Mouse (Mus musculus) hindlimb bud, embryonic 11.5 days (tissue): ENCODE data around the gene Nav2.

Experiments used
- DNase-seq: peaks from one replicate; pipeline ENCODE4 v3.0.0-alpha.2; 2012; ENCODE audit warnings: low read depth, low spot score; ENCODE audit errors: extremely low spot score

The Nav2 gene

DNA sequence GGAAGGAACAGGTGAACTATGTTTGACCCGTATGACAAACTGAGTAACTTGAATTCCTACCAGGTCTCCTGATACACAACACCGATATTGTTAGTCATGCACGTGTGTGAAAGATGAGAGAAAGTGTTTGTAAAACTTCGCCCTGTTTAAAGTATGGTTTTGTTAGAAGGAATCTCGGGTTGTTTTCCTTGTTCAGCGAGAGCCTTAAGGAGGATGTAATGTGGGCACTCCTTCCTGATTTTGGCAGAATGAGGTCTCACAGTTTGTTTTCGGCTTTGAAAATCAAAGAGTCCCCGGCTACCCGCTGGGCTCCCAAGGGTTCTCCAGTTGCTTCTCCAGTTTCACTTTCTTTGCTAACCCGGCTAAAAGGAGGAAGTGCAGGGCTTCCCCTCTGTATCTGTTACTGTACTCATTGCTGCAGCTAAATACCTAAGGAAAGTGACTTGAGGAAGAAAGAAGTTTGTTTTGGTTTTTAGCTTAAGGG is 553.9 kb downstream of the Nav2 start:
- DNase-seq: no peak

DNA sequence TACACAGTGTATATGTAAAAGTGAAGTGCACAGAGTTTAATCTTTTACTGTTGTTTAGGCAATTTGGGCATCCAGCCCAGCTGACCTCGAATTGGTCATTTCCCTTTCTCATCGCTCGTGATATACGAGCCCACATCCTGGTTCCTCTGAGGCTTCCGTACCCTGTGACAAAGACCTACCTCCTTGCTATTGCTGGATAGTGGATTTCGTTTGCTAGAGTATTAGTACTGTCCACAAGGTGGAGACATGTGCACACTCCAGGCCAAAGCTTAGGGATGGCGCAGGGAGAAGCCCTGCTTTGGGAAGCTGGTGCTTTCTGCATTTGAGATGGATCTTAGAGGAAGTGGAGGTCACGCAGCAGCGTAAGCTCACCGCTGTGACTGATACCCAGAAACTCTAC is 559.3 kb downstream of the Nav2 start:
- no peak for DNase-seq

DNA sequence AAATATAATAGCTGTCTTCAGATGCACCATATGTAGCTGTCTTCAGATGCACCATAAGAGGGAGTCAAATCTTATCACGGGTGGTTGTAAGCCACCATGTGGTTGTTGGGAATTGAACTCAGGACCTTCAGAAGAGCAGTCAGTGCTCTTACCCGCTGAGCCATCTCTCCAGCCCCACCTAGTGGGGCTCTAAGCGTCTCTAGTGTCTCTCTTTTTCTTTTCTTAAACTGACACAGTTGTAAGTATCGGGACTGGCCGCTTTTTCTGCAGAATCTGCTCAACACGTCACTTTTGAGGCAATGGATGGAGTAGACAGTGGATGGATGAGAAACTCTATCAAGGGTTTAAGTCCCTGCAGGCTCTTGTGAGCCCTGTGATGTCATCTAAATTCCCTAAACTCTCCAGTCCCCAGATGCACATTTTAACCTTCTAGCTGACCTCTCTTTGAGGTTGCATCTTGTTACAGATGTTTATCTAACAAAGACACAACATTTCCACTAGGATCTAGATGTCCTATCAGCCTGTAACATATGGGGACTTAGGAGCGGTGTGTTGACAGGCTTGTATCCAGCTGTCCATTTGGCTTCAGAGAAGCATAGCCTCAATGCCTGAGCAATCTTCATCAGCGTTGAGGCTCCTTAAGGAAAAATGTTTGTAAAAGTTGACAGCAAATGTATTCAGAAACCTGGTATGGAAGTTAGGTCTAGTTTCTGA is 560.1 kb downstream of the Nav2 start:
- no peak for DNase-seq

DNA sequence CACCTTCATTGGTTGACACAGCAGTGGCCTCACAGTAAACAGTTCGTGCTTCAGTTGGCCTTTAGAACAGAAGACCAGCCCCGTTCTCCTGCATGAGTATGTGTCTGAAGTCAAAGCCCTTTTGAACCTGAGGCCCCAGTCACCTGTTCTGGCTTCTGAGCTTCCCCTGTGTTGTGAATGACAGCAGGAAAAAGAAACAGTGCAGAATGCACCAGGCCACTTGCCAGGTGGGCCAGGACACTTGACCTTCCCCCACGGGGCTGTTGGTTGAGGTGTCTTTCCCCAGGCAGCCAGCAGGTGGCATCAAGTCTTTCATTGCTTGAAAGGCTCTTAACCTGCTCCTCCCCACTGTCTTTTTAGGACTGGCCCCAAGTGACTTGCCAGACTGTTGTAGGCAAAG is 562.8 kb downstream of the Nav2 start:
- no peak for DNase-seq

DNA sequence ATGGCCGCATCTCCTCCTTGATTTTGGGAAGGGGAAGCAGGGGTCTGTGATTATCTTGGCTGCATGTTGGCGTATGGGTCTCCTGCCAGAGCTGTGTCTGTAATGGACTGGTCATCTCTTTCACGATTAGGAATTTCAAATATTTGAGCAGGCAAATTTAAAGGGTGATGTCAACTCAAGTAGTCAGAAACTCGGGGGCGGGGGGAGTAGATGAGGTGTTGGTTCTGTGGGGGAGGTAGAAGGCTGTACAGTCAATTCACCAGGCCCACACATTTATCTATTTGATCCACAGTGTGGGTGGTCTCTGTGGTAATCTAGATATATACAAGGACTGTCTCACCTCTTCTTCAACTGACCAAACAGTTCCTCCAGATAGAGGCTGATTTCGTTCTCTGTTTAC is 566.8 kb downstream of the Nav2 start:
- no peak for DNase-seq

DNA sequence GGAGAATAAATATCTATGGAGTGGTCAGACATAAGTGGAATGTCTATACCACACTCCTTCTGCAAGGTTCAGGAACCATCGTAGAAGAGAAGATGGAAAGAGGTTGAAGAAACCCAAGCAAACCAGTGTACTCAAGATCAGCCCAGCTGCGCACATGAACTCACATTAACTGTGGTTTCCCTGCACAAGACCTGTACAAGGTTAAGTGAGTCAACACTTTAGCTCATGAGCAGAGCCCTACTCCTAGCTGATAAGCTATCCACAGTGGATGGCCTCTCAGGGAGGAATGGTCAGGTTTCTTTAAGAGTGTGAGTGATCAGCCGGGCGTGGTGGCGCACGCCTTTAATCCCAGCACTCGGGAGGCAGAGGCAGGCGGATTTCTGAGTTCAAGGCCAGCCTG is 567.6 kb downstream of the Nav2 start:
- DNase-seq: no peak

DNA sequence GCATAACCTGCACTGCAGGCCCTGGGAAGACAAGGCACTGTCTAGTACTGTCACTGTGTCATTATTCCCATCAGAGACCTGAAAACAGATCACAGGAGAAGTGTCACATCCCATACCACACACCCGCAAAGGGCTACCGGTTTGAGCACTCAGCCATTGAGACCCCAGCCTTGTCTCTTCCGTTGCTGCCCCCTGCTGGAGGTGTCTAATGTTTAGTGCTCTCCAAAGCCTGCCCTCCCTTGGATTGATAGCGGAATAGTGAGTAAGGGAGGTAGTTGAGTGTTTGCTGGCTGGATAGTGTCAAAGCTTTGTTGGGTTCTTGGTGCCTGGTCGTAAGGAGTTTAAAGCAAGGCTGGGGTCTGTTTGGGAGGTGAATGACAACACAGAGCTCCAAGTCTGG is 568.1 kb downstream of the Nav2 start:
- DNase-seq: no peak

DNA sequence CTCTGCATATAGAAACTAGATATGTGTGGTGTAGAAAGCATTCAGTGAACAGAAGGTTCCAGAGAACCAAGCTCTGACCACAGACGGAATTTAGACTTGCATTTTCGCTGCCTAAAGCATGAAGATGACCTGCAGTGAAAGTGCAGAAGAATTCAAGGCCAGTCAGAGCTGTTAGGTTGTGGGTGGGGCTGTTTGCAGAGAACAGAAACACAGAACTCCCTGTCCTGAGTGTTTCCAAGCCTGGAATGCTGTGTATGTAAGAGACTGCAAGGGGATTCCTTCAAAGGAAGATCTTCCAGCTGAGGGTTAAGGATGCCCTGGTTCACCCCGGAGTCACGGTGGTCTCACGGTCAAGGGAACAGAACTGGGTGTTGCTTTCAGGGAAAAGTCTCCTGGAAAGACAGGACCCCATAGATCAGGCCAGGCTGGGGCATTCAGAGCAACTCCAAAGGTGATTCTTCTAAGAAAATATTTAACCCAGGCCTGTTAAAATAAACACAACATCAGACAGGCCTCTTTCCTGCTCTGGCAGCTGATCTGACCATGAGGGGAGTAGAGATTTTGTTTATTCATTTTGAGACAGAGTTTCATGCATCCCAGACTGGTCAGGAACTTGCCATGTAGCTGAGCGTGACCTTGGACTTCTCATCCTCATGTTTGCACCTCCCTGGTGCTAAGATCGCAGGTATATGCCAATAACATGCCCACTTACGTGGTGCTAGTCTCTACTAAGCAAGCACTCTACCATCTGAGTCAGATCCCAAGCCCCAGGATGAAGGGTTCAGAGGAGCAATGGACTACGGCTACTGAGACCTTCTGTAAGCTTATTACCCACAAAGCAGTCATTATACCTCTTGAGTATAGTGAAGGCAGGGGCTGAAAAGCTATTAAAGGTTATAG is 568.8 kb downstream of the Nav2 start:
- DNase-seq: no peak

DNA sequence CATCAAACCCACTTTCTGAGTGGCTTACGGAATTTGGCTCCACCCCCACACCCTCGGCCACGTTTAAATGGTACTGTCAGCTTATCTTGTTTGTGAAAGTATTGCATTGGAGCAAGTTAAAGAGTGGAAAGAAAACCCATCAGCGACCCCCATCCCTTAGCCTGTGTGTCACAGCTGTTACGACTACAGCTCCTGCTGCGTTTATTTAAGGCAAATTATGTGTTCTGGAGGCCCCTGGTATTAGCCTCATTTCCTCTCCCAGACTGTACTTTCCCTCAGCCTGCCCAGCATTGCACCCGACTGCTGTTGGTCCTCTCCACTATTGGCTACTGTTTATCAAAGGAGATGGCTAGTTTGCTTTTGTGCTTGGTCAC is 569.4 kb downstream of the Nav2 start:
- DNase-seq: no peak

DNA sequence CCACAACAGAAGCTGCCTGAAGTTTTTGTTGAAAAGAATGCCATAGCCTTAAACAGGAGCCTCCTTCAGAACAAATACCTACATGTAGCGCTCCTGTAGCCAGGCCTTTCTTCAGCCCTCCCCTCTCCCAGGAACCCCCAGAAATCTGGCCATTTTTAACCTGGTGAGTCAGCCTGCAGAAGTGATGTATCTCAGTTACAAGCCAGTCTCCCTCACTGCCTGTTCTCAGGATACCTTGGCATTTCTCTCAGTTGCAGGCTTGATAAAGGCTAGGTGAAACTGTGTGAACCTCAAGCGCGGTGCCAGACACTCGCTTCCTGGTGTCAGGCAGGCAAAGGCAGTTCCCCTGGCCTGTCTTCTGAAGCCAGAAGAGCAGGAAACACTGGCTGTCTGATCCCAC is 570.4 kb downstream of the Nav2 start:
- DNase-seq: no peak

DNA sequence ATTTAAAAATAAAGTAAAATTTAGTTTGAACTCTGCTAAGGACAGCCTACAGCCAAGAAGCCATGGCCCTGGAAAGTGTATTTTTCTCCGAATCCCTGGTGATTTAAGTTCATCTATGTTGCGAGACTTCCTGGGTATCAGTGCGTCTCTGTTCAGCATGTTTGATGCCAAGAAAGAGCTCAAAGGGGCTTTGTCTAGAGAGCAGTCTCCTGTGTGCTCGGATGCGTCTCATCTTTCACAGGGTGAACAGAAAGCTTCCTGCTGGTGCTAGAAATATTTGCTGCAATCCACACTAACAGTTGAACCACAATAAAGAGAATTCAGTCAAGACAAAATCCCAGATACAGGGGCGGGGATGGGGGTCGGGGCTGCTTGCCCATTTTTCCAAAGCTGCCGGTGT is 572.4 kb downstream of the Nav2 start:
- no peak for DNase-seq

DNA sequence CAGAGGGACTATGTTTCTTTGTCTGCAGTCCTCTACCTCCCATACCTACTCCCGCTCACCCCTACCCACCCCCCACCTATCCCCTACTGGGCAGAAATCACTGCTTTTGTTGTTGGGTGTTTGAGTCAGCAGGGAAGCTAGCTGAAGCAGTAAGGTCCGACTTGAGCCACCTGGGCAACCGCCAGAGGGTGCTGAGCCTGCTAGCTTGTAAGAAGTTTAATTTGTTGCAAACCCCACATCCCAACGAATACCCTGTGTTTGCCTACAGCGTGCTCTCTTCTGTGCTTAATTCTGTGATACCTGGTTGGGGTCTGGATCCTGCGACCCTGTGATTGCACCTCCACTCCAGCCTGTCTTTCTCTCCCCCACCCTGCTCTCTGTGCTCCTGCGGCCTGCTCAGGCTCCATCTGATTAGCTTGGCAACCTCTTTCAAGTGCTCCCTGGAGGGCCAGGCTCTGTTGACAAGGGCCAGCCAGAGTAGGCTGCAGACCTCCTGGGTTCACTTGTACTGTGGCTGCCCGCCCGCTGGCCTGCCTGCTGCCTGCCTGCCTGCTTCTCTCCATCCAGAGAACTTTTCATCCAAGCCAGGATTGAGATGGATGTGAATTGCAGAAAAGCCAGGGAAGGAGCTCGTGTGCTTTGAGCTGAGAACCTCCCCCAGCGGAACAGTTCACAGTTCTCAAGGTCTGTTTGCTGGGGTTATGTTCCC is 575.7 kb downstream of the Nav2 start:
- no peak for DNase-seq

DNA sequence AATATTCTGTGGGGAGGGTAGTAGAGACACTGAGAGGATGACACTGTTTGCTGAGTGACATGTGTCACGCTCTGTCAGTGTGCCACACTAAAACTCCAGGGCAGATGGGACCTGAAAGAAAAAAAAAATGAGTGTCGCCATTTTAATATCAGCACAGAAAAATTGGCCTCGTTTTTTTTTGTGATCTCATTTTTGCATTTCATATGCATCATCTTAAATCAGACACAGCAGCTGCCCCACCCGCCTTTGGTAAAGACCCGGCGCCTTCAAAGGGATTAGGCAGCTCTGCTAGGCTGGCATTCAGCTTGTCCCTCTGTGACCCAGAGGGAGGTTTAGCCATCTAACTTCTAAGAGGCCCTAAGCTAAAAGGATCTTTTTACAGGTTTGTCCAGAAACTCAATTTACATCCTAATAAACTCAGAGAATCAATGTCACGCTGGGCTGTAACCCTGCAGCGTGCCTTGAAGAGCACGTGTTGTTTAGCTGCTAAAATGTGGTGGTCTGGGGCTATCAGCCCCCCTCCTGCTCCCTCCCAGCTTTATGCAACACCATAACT is 576.9 kb downstream of the Nav2 start:
- DNase-seq: no peak

DNA sequence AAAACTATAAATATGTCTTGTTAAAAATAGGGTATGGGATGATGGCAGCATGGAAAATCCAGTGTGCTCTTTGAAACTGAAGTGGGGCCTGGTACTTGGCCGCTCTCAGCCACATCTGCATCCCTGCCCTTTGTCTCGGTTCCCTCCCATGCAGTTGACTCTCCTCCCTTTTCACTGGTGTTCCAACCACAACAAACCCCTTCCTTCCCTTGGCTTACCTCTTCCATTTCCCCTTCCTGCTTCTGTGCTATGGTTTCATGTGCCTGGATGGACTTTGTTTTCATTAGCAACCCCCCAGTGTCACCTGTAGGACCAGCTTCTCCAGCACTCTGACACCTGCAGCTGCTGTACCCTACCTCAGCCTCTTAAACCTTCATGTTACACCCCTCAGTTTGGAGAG is 578.8 kb downstream of the Nav2 start:
- DNase-seq: no peak

DNA sequence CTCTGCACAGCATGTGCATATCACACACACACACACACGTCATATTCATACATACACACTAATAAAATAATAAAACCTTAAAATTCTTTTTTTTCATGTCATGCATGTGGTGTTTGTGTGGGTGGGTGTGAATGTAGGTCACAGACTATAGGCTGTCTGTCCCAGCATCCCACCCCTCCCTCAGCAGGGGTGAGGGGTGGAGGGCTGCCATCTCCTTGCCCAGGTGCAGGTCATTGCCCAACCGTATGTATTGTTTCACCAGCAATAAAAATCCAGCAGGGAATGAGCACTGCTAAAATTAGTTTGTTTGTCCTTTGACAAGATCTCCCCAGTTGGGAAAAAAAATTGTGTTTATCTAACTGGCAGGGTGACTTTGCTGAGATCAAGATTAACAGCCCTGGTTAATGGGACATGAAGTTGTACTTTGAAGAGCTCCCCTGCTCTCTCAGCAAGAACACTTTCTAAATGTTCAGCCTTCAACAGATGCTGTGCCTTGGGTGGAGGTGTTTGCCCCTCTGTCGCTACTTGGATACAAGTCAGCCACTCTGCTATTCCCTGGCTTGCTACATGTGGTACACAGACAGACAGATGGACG is 580.1 kb downstream of the Nav2 start:
- DNase-seq: no peak

DNA sequence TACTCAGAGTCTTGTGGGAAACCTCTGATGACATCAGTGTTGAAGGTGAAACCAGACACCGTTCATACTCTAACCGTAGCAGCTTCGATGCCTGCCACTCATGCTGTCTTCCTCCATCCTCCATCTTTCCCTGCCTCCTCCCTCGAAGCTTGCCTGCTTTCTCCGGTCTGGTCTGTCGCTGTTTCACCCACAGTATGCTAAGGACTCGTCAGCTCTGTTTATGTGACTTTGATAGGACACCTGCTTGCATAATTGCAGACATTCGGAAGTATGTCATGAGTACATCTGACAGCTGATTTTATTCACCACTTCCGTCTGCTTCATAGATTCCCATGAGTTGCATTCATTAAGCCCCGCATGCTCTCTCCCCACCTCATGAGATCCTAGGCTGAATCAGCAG is 582.3 kb downstream of the Nav2 start:
- no peak for DNase-seq

DNA sequence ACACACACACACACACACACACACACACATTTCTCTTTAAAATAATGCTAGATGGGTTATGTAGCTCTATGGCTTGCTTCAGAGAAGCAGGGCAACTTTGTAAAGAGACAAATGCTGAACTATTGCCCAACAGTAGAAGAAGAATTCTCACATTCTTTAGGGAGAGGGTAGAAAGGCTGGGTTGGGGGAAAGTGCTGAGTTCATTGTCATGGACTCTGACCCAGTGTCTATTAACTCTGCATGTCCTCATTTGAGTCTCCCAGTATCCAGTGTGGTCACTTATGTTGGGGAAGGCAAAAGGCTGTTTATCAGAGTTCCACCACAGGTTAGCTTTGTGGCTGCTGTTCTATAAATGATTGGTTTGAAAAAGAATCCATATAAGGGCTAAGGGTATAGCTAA is 584.1 kb downstream of the Nav2 start:
- DNase-seq: no peak

DNA sequence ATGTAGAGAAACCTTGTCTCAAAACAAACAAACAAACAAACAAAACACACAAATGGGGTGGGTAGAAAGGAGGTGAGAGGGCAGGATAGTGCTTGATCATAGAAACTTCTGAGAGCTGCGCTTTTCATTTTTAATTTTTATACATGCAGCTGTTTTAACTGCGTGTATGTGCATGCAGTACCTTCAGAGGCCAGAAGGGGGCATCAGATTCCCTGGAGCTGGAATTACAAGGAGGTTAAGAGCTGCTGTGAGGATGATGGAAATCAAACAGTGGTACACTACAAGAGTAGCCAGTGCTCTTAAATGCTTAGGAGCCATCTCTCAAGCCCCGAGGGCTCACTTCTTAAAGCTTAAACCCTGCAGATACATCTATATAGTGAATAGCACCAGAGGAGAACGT is 584.7 kb downstream of the Nav2 start:
- no peak for DNase-seq

DNA sequence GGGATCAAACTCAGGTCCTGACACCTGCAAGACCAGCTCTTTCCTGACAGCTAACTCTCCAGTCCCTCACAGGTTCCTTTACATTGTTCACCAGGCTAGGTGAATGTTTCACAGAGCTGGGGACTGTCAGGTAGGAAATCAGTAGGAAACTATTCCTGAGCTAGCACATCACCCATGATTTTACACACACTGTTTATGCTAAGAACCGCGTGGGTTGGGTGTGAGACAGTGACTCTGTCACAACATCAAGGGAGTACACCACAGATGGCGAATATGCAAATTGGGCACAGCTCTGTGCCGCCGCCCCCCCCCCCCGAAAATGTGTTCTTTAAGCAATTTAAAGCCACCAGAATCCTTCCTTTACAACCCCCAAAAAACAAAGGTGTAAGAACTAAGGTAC is 586.1 kb downstream of the Nav2 start:
- no peak for DNase-seq

DNA sequence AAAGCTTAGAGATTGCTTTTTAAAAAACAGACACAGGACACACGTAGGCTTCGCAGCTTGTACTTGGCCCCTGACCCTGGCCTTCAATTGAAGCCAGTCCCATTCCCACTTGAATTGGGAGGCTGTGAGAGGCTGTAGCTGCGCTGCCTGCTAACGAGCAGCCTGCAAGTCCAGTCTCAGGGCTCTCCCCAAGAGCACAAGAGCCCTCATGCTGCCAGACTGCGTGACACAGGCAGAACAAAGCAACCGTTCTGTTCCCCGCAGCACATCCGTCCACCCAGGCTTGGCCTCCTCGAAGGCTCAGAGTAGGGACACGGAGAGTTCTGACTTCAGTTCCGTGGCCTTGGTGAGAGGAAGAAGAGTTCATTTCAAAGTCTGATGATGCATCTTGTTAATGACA is 587.6 kb downstream of the Nav2 start:
- DNase-seq: no peak

DNA sequence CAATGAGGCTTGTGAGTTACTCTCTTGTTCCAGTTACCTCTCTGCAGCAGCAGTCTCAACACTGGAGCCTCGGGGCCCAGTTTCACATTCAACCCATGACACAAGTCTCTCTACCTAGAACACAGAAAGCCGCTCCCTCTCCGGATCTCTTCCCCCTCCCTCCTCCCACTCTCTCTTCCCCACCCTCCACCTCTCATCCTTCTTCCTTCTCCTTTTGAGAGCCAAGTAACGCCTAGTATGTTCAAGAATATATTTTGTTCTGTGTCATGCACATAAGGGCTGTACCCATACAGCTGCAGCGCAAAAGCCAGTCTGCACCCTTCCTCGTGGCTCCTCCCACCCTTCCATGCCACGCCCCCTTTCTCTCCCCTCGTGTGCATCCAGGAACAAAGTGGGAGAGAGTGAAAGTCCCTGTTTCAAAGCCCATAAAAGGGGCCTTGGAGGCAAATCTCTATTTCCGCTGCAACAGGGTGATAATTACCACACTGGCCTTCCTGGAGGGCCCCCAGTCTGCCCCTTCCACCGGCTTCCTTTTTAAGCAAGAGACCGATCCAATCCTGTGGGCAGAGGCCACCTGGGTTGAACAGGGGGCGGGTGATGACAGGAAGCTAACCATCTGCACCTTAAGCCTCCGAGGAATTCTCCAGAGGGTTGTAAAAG is 588.4 kb downstream of the Nav2 start:
- peak; percentile 60 for DNase-seq
